8 mouse cellular contexts compared by ENCODE assay signal in genomic region chr11:120712771-120713568, GRCm38 (mm10). TPM values are rescaled to one million over a fixed set of nuclear protein-coding genes. Genes with fewer than 3 reads are reported as not detected.
A peak's percentile ranks its signal among the peaks of the same experiment; 100 is the strongest.
DNase-seq lines count a peak whose midpoint lies in the region; ATAC-seq and TF ChIP-seq lines count a peak whose summit lies in the region.

No protein-coding gene starts in this region.

- peak; percentile 71 for TF ChIP-seq CTCF in heart, postnatal 0 days (IDR thresholded peaks at IDR 0.05; ENCODE audit: low read depth)

- peak overlapping the region; percentile 83 for H3K27ac ChIP-seq in embryonic facial prominence, embryonic 13.5 days
- H3K27ac ChIP-seq in heart, postnatal 0 days (ENCODE audit: low read depth) = peak overlapping the region; percentile 71

- peaks cover 36% of the 10 kb centered on the region for H3K4me1 ChIP-seq in embryonic facial prominence, embryonic 13.5 days
- H3K4me1 ChIP-seq in heart, postnatal 0 days (ENCODE audit: control insufficient read depth, insufficient read depth) = peaks cover 16% of the 10 kb centered on the region
- peaks cover 58% of the 10 kb centered on the region for H3K4me1 ChIP-seq in megakaryocyte, embryonic 14.5 days

- no peaks in the 10 kb centered on the region for H3K27me3 ChIP-seq in embryonic facial prominence, embryonic 13.5 days
- H3K27me3 ChIP-seq in heart, postnatal 0 days (ENCODE audit: control insufficient read depth, insufficient read depth, low read length) = no peaks in the 10 kb centered on the region
- no peaks in the 10 kb centered on the region for H3K27me3 ChIP-seq in megakaryocyte, embryonic 14.5 days (replicated peaks)

- peak; percentile 23 to 33 for DNase-seq in frontal cortex, postnatal 36 days (ENCODE audit: low spot score in 2 of 2)
- no peak for DNase-seq in frontal cortex, postnatal 14 days (ENCODE audit: low spot score in 2 of 2)
- DNase-seq in heart, postnatal 0 days (ENCODE audit: low spot score) = peak; percentile 44
- DNase-seq in kidney, postnatal 14 days = peak; percentile 71
- DNase-seq in spleen, postnatal 10 days (ENCODE audit: low spot score in 2 of 2) = peak; percentile 57 to 79

- peak overlapping the region; percentile 77 for H3K9ac ChIP-seq in embryonic facial prominence, embryonic 13.5 days
- H3K9ac ChIP-seq in heart, postnatal 0 days (replicated peaks; ENCODE audit: low read depth, low read length) = peak overlapping the region; percentile 48

- ATAC-seq in activated CD4-positive, CD25-positive, alpha-beta regulatory T cell, adult 4 months = peak; percentile 14
- ATAC-seq in embryonic facial prominence, embryonic 13.5 days (ENCODE audit: insufficient number of reproducible peaks, insufficient read depth, low FRiP score, low TSS enrichment, low read depth) = peak; percentile 26
- ATAC-seq in heart, postnatal 0 days (ENCODE audit: insufficient read depth, low read depth) = peak; percentile 24

- no peak for TF ChIP-seq EP300 in heart, postnatal 0 days (IDR thresholded peaks at IDR 0.05; ENCODE audit: low read depth)

- peak overlapping the region; percentile 68 for H3K4me3 ChIP-seq in embryonic facial prominence, embryonic 13.5 days
- H3K4me3 ChIP-seq in heart, postnatal 0 days (ENCODE audit: low read depth, low read length) = peak overlapping the region; percentile 48
- peak overlapping the region; percentile 96 for H3K4me3 ChIP-seq in megakaryocyte, embryonic 14.5 days (replicated peaks)

- WGBS in embryonic facial prominence, embryonic 13.5 days = under 1% methylated on average over 38 of the region's 38 CpGs
- under 1% methylated on average over 36 of the region's 38 CpGs for WGBS in heart, postnatal 0 days

- no peaks in the 10 kb centered on the region for H3K9me3 ChIP-seq in embryonic facial prominence, embryonic 13.5 days
- H3K9me3 ChIP-seq in heart, postnatal 0 days (replicated peaks; ENCODE audit: control insufficient read depth, low read length) = no peaks in the 10 kb centered on the region
- H3K9me3 ChIP-seq in megakaryocyte, embryonic 14.5 days = no peaks in the 10 kb centered on the region

- H3K36me3 ChIP-seq in embryonic facial prominence, embryonic 13.5 days = peaks cover 54% of the 10 kb centered on the region
- peaks cover 24% of the 10 kb centered on the region for H3K36me3 ChIP-seq in heart, postnatal 0 days (replicated peaks; ENCODE audit: control insufficient read depth, insufficient read depth, low read length)
- peaks cover 73% of the 10 kb centered on the region for H3K36me3 ChIP-seq in megakaryocyte, embryonic 14.5 days (replicated peaks; ENCODE audit: low read length)

- H3K4me2 ChIP-seq in embryonic facial prominence, embryonic 13.5 days = peak overlapping the region; percentile 98
- peak overlapping the region; percentile 73 for H3K4me2 ChIP-seq in heart, postnatal 0 days (ENCODE audit: low read depth, low read length)

RNA-seq across cellular contexts. Expression of gene Cenpx, which starts 0.6 kb away (rescaled TPM):
- polyA plus RNA-seq in activated CD4-positive, CD25-positive, alpha-beta regulatory T cell, adult 4 months (2017; shearing (Covaris generic)) = 100 to 1,000 TPM; 163 to 165 TPM
- 132 and 154 TPM in 2 replicates for polyA plus RNA-seq in embryonic facial prominence, embryonic 13.5 days (2015; fragmentation: Nextera tagmentation; extraction: Ambion mirVana)
- total RNA-seq in heart, postnatal 0 days (2014; rRNA removed; ENCODE audit: low replicate concordance) = 68.7 and 115 TPM in 2 replicates
- polyA plus RNA-seq in heart, postnatal 0 days (2015; fragmentation: Nextera tagmentation; extraction: Ambion mirVana) = 102 and 114 TPM in 2 replicates
- polyA plus RNA-seq in megakaryocyte, embryonic 14.5 days (2012; ENCODE audit: insufficient read depth, low replicate concordance) = 93.0 and 128 TPM in 2 replicates

RNA-seq across cellular contexts. Expression of gene Lrrc45, which starts 0.8 kb away (rescaled TPM):
- 10 to 100 TPM; 19.7 to 24.1 TPM for polyA plus RNA-seq in activated CD4-positive, CD25-positive, alpha-beta regulatory T cell, adult 4 months (2017; shearing (Covaris generic))
- 71.0 and 77.8 TPM in 2 replicates for polyA plus RNA-seq in embryonic facial prominence, embryonic 13.5 days (2015; fragmentation: Nextera tagmentation; extraction: Ambion mirVana)
- total RNA-seq in heart, postnatal 0 days (2014; rRNA removed; ENCODE audit: low replicate concordance) = 11.9 and 28.3 TPM in 2 replicates
- 12.4 and 14.2 TPM in 2 replicates for polyA plus RNA-seq in heart, postnatal 0 days (2015; fragmentation: Nextera tagmentation; extraction: Ambion mirVana)
- 10.0 and 23.5 TPM in 2 replicates for polyA plus RNA-seq in megakaryocyte, embryonic 14.5 days (2012; ENCODE audit: insufficient read depth, low replicate concordance)

RNA-seq across cellular contexts. Expression of gene Rac3, which starts 8.3 kb away (rescaled TPM):
- polyA plus RNA-seq in activated CD4-positive, CD25-positive, alpha-beta regulatory T cell, adult 4 months (2017; shearing (Covaris generic)) = not detected
- polyA plus RNA-seq in embryonic facial prominence, embryonic 13.5 days (2015; fragmentation: Nextera tagmentation; extraction: Ambion mirVana) = 66.0 and 72.6 TPM in 2 replicates
- 9.2 and 12.6 TPM in 2 replicates for total RNA-seq in heart, postnatal 0 days (2014; rRNA removed; ENCODE audit: low replicate concordance)
- polyA plus RNA-seq in heart, postnatal 0 days (2015; fragmentation: Nextera tagmentation; extraction: Ambion mirVana) = 1.4 and 1.8 TPM in 2 replicates
- 1.8 and 2.3 TPM in 2 replicates for polyA plus RNA-seq in megakaryocyte, embryonic 14.5 days (2012; ENCODE audit: insufficient read depth, low replicate concordance)

RNA-seq across cellular contexts. Expression of gene Dcxr, which starts 14.1 kb away (rescaled TPM):
- polyA plus RNA-seq in activated CD4-positive, CD25-positive, alpha-beta regulatory T cell, adult 4 months (2017; shearing (Covaris generic)) = 10 to 100 TPM; 17.0 to 20.9 TPM
- polyA plus RNA-seq in embryonic facial prominence, embryonic 13.5 days (2015; fragmentation: Nextera tagmentation; extraction: Ambion mirVana) = 17.9 and 18.3 TPM in 2 replicates
- 5.0 and 10.5 TPM in 2 replicates for total RNA-seq in heart, postnatal 0 days (2014; rRNA removed; ENCODE audit: low replicate concordance)
- 8.6 and 8.7 TPM in 2 replicates for polyA plus RNA-seq in heart, postnatal 0 days (2015; fragmentation: Nextera tagmentation; extraction: Ambion mirVana)
- 100 and 241 TPM in 2 replicates for polyA plus RNA-seq in megakaryocyte, embryonic 14.5 days (2012; ENCODE audit: insufficient read depth, low replicate concordance)

RNA-seq across cellular contexts. Expression of gene Cbr2, which starts 18.9 kb away (rescaled TPM):
- polyA plus RNA-seq in activated CD4-positive, CD25-positive, alpha-beta regulatory T cell, adult 4 months (2017; shearing (Covaris generic)) = not detected
- polyA plus RNA-seq in embryonic facial prominence, embryonic 13.5 days (2015; fragmentation: Nextera tagmentation; extraction: Ambion mirVana) = 27.1 and 32.3 TPM in 2 replicates
- 12.2 and 19.1 TPM in 2 replicates for total RNA-seq in heart, postnatal 0 days (2014; rRNA removed; ENCODE audit: low replicate concordance)
- 2.4 and 43.5 TPM in 2 replicates for polyA plus RNA-seq in heart, postnatal 0 days (2015; fragmentation: Nextera tagmentation; extraction: Ambion mirVana)
- polyA plus RNA-seq in megakaryocyte, embryonic 14.5 days (2012; ENCODE audit: insufficient read depth, low replicate concordance) = 2.1 TPM in 1 of 2 replicates, not detected in the other

Comparison
In these comparisons a context has a peak if more than half of its experiments do, and no peak if none do; other contexts are left out.
1. DNase-seq: peak in frontal cortex, postnatal 36 days (2 of 2), heart, postnatal 0 days (single experiment), kidney, postnatal 14 days (single experiment) and spleen, postnatal 10 days (2 of 2); none in frontal cortex, postnatal 14 days (0 of 2).
2. RNA of gene Rac3, which starts 8.3 kb away (polyA plus RNA-seq): 66.0 to 72.6 TPM in embryonic facial prominence, embryonic 13.5 days; 1.8 to 2.3 TPM in megakaryocyte, embryonic 14.5 days, 1.4 to 1.8 TPM in heart, postnatal 0 days and not detected in activated CD4-positive, CD25-positive, alpha-beta regulatory T cell, adult 4 months; every median in the first group is over 10 times any median in the second.
3. Peak in every context shown above with its lines, with median percentiles within 50 percentile points of each other: ATAC-seq and H3K4me3 ChIP-seq.